Mouse (Mus musculus) intestine, postnatal 0 days (tissue): ENCODE results near the gene Ccdc181. TPM values are rescaled to one million over a fixed set of nuclear protein-coding genes. Genes with fewer than 3 reads are reported as not detected.

Experiments used
- ATAC-seq: fragments of 200-750 bp; cut with Nextera tagmentation; 2 replicates; pipeline ENCODE4 v1.8.0; 2017; ENCODE audit warnings: mild to moderate bottlenecking, moderate TSS enrichment, moderate library complexity
- H3K27ac ChIP-seq: fragments of 300-500 bp; sonication (generic); 2 replicates; pipeline ENCODE4 v1.5.1; 2014; ENCODE audit warnings: mild to moderate bottlenecking, low read depth, low read length, moderate library complexity
- H3K27me3 ChIP-seq: fragments of 300-500 bp; sonication (generic); replicated peaks from 2 replicates; pipeline ENCODE4 v1.6.1; 2014; ENCODE audit warnings: low read length, mixed read lengths; ENCODE audit not compliant: control insufficient read depth, insufficient read depth
- H3K36me3 ChIP-seq: fragments of 300-500 bp; sonication (generic); 2 replicates; pipeline ENCODE4 v1.6.1; 2014; ENCODE audit warnings: mild to moderate bottlenecking, moderate library complexity; ENCODE audit not compliant: control insufficient read depth, insufficient read depth
- H3K4me1 ChIP-seq: fragments of 300-500 bp; sonication (generic); replicated peaks from 2 replicates; pipeline ENCODE4 v1.6.1; 2014; ENCODE audit warnings: antibody characterized with exemption, low read length, mixed read lengths; ENCODE audit not compliant: control insufficient read depth, insufficient read depth
- H3K4me2 ChIP-seq: fragments of 300-500 bp; sonication (generic); replicated peaks from 2 replicates; pipeline ENCODE4 v1.6.1; 2014; ENCODE audit warnings: low read depth, mild to moderate bottlenecking, moderate library complexity
- H3K4me3 ChIP-seq: fragments of 300-500 bp; sonication (generic); 2 replicates; pipeline ENCODE4 v1.5.1; 2014; ENCODE audit warnings: low read depth, low read length
- H3K9ac ChIP-seq: fragments of 300-500 bp; sonication (generic); 2 replicates; pipeline ENCODE4 v1.6.1; 2014; ENCODE audit warnings: mild to moderate bottlenecking, low read depth, low read length
- H3K9me3 ChIP-seq: fragments of 300-500 bp; sonication (generic); 2 replicates; pipeline ENCODE4 v1.6.1; 2016; ENCODE audit warnings: mixed run types; ENCODE audit not compliant: control insufficient read depth
- CTCF ChIP-seq: sonication (generic); IDR thresholded peaks from 2 replicates; pipeline ENCODE4 v1.5.1; 2016; ENCODE audit warnings: low read depth, mild to moderate bottlenecking, control low read depth, antibody characterized with exemption, moderate library complexity
- WGBS: fragments of 180-500 bp; shearing (Covaris S2); extraction: QIAGEN DNeasy Blood & Tissue Kit; methylation state at CpG from one replicate; pipeline ENCODE4 v1.1.7; 2014; 5-methylcytosine and 5-hydroxymethylcytosine counted together
- polyA plus RNA-seq: library from polyadenylated mRNA; unstranded; fragments of >200 nt; fragmentation: Nextera tagmentation; extraction: Ambion mirVana; gene quantifications from 2 replicates; pipeline ENCODE4 v1.2.1, GENCODE M21; 2015

The Ccdc181 gene
- polyA plus RNA-seq, 1 experiment from 2014 or later: 5.2 TPM

DNA sequence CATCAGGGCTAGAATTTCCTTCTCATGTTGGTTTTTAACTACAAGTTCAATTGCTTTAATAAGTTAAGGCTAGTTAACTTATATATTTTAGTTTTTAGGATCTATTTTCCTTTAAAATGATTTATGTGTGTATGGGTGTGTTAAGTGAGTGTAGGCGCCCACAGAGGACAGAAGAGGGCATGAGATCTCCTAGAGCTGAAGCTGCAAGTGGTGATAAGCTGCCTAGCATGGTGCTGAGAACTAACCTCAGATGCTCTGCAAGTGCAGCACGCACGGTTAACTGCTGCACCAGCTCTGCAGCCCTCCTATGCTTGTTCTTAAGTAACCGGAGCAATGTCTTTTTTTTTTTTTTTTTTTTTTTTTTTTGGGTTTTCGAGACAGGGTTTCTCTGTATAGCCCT is 21.1 kb downstream of the Ccdc181 start:
- Histone ChIP-seq H3K4me1 (no peaks in the 10 kb centered on the region), H3K4me2 (no peak overlapping the region), H3K9ac (no peak overlapping the region), H3K27ac (no peak overlapping the region), H3K36me3 (peaks cover 53% of the 10 kb centered on the region), H3K9me3 (no peaks in the 10 kb centered on the region), H3K4me3 (no peak overlapping the region), H3K27me3 (no peaks in the 10 kb centered on the region)
- ATAC-seq: no peak
- WGBS: 93% methylated on average over 4 of the region's 5 CpGs
- no peak for TF ChIP-seq CTCF

DNA sequence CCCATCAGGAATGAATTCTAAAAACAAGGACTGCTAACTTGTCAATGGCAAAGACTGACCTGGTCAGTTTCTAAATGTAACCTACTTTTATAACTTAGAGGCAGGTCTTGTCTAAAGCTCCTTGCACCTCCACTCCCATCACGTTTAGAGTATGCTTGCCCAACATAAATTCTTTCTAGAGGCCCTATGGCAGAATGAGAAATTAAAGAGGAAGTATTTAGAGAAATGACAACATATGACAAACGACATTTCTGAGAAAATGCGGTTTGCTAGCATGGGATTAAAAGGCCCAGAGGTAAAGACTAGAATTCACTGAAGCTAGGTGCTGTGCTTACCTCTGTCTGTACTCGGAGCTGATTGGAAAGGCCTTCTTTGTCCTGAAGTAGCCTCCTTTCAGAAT is 26.6 kb downstream of the Ccdc181 start:
- no peak for ATAC-seq
- Histone ChIP-seq H3K27ac (no peak overlapping the region), H3K4me2 (no peak overlapping the region), H3K27me3 (no peaks in the 10 kb centered on the region), H3K4me1 (no peaks in the 10 kb centered on the region; the same call in 1 of the 2 replicates), H3K4me3 (no peak overlapping the region), H3K9ac (no peak overlapping the region), H3K36me3 (peaks cover 50% of the 10 kb centered on the region), H3K9me3 (no peaks in the 10 kb centered on the region)
- WGBS: 87% methylated on average over 4 of the region's 4 CpGs
- TF ChIP-seq CTCF: no peak

DNA sequence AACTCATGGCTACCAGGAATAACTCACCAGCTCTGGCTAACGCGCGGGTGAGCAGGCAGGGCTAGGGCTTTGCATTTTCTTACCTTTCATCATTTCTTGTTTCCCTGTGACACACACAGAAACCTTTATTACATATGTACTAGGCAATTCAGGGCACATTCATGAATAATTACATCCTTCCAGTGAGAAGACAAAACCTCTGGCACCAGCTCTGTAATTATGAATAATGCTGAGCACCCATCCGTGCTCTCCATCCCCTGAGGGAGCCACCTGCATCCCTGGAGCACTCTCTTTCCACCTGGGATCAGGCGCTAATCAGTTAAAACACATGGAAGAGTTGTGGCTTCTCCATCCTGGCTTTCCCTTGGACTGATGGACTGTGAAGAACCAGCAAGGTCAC is 28.4 kb downstream of the Ccdc181 start, which contains the start of gene Nme7:
TSS of gene Nme7 (plus strand) at position 301 of the 400 bp plus-strand sequence.
- WGBS: 84% methylated on average over 5 of the region's 5 CpGs
- Histone ChIP-seq H3K4me1 (peaks cover 4% of the 10 kb centered on the region; the same call in 1 of the 2 replicates), H3K9me3 (no peaks in the 10 kb centered on the region), H3K9ac (no peak within 1 kb of the TSS), H3K27ac (no peak within 1 kb of the TSS), H3K4me2 (no peak within 1 kb of the TSS), H3K36me3 (peaks cover 38% of the 10 kb centered on the region), H3K4me3 (no peak within 1 kb of the TSS), H3K27me3 (no peaks in the 10 kb centered on the region)
- no peak for ATAC-seq
- TF ChIP-seq CTCF: no peak

DNA sequence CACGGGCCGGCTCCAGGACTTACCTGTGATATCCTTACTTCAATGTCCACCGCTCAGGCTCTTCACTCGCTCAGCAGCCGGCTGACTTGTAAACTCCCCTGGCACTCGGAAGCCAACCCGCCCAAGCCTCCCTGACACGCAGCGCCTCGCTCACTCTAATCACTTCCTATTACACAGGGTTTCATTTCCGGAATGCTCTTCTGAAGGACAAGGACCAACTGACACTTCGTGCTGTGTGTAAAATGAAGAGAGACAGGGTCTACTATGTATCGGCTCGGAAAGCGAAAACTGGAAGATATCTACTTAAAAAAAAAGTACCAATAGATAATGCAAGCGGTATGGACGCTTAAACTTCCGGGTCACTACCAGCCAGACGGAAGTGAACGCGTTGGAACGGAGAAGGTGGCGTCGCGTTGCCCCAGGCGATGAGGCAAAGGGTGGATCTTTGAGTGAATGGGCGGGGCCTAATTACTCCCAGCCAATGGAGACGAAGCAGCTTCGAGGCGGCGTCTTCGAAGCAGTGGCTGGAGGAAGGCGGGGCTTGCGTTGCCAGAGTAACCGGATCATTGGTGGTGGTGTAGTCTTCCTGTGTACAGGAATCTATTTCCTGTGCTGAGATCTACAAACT is 31.9 kb downstream of the Ccdc181 start, which contains the start of gene Blzf1:
TSS of gene Blzf1 (minus strand) at position 366 of the 628 bp plus-strand sequence.
- Histone ChIP-seq H3K4me1 (peaks cover 4% of the 10 kb centered on the region; the same call in 1 of the 2 replicates), H3K27ac (peak within 1 kb of the TSS; percentile 81), H3K27me3 (no peaks in the 10 kb centered on the region), H3K9ac (peak within 1 kb of the TSS; percentile 61), H3K9me3 (no peaks in the 10 kb centered on the region), H3K36me3 (peaks cover 13% of the 10 kb centered on the region), H3K4me3 (peak within 1 kb of the TSS; percentile 59), H3K4me2 (peak within 1 kb of the TSS; percentile 90)
- TF ChIP-seq CTCF: no peak
- ATAC-seq: peak; percentile 99
- under 1% methylated on average over 35 of the region's 35 CpGs for WGBS

DNA sequence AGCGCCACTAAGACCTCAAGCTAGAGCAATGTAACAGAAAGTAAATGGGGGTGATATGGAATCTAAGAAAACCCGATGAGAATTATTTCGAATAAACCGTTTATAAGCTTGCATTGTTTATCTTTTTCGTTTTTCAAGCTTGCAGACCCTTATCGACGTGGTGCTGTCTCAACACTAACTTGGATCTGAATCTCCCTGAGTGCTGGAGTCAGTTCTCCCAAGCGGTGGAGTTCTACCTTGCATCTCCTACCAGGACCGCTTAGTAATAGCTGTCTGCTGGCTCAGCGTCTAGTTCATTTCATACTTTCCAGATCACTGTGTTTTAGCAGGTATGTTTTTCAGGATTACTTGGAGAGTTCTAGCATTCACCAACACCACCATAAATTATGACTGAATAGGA is 32.5 kb downstream of the Ccdc181 start:
- TF ChIP-seq CTCF: no peak
- 9% methylated on average over 10 of the region's 10 CpGs for WGBS
- Histone ChIP-seq H3K4me2 (peak overlapping the region; percentile 90), H3K4me3 (peak overlapping the region; percentile 59), H3K36me3 (peaks cover 7% of the 10 kb centered on the region; the same call in 1 of the 2 replicates), H3K27ac (no peak overlapping the region), H3K9me3 (no peaks in the 10 kb centered on the region), H3K4me1 (peaks cover 4% of the 10 kb centered on the region; the same call in 1 of the 2 replicates), H3K9ac (peak overlapping the region; percentile 58), H3K27me3 (no peaks in the 10 kb centered on the region)
- ATAC-seq: no peak

DNA sequence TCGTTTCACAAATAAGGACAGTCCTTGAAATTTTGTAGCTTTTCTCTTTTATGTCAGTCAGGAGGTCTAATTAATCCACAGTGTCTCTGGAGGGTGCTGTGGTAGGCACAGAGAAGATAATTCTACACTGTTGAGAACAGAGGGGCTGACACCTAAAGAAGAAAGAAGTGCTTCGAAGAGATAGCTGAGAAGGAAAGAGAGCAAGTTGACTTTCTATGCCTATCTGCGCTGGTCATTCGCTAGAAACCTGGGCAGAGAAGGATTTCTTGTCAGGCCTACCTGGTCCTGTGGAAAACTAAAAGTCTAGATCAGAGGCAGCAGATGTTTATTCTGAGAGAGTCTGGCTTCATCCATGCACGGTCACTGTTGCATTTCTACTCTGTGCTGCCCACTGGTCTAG is 38.7 kb downstream of the Ccdc181 start:
- H3K27ac ChIP-seq: no peak overlapping the region
- H3K9me3 ChIP-seq: no peaks in the 10 kb centered on the region
- no peaks in the 10 kb centered on the region for H3K4me1 ChIP-seq
- H3K27me3 ChIP-seq: no peaks in the 10 kb centered on the region
- H3K36me3 ChIP-seq: peaks cover 7% of the 10 kb centered on the region; the same call in 1 of the 2 replicates
- no peak overlapping the region for H3K4me3 ChIP-seq
- no peak overlapping the region for H3K9ac ChIP-seq
- TF ChIP-seq CTCF: no peak
- H3K4me2 ChIP-seq: no peak overlapping the region
- WGBS: 94% methylated on average over 5 of the region's 5 CpGs
- no peak for ATAC-seq
